Mouse (Mus musculus) CD4-positive, CD25-positive, alpha-beta regulatory T cell, adult 2 months (primary cell): ENCODE results near the gene Tbc1d2b.

Experiments
- DNase-seq: peaks from one replicate; pipeline ENCODE4 v3.0.0-alpha.2; 2012; ENCODE audit warnings: low read depth, low spot score

The Tbc1d2b gene

DNA sequence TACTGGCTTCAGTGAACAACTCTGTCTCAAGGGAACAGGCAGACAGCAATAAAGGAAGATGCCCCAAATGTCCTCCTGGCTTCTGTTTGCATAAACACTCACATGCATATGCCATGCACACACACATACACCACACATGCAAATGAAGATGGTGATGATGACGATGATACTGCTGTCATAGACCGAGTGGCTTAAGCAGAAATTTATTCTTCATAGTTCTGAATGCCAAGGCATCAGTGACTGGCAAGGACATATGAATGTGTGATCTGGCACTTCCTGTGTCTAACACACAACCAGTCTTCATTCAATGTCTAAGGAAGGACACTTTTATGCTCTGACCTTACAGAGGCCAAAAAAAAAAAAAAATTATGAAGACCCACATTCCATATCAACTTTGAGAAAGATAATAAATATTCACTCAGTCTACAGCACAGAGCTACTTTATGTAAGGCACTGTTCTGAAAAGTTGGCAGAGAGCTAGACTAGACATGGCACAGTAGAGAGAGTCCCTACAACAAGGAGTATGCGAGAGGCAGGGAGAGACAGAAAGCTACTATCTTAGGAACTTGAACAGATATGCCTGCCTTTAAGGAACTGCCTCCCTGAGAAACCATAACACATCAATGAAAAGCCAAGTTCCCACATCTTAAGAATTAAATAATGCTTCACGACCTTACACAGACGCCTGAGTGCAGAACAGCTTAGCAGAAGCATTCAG lies 5.1 kb downstream of the Tbc1d2b start:
- DNase-seq, result no peak

DNA sequence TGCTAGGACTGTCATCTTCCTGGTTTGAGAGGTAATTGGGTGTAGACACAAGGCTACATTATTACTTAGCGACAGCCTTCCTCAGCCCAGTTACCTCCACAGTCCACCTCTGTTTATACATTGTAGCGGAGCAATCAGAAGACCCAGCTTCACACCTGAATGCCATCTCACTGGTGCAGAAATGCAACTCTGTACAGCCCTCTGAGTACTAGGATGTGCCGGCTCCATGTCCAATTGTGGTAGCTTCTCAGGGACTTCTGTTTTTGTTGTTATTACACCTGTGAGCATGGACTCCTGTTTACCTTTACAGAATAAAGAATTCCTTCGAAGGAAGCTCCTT lies 7.3 kb downstream of the Tbc1d2b start:
- DNase-seq, result no peak

DNA sequence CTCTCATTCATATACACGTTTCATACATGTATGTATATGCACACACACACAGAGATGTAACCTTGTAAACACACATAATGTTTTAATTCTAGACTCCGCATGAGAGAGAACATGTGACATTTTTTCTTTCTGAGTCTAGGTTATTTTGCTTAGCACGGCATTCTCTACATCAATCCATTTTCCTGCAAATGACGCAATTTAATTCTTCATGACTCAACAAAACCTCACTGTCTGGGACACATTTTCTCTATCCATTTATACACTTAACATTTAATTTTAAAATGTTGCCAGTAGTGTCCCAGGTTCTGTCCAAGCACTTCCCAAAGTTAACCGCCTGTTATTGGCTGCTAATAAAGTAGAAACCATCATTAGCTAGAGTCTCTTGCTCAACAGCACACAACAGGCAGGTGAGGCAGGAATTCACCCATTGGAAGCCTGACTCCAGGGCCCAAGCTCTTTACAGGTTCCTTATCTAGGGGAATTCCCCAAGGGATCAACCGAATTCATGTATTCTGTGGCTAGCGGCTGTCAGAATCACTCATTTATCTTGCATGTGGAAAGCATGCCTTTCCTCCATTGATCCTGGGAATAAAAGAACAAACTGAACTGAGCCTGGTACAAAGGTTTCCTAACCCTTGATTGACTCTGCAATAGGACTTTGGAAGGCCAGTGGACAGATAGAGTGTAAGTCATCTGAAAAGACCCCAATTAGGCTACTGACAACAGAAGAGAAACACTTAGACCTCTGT lies 7.8 kb downstream of the Tbc1d2b start:
- no peak for DNase-seq

DNA sequence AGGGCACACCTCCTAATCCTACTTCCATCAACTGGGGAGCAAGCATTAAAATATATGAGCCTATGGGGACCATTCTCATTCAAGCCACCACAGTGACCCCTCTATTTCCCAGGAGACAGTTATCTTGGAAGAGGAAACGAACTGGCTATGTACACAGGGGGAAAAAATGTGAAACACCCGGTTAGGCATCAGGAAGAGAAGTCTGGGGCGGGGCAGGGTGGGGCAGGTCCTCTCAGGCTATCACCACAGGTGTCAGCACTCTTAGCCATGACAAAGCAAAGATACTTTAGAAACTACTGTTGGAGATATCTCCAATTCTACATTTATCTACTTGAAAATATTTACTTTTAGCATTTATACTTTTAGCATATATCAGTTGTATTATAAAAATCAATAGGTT lies 8.5 kb downstream of the Tbc1d2b start:
- no peak for DNase-seq

DNA sequence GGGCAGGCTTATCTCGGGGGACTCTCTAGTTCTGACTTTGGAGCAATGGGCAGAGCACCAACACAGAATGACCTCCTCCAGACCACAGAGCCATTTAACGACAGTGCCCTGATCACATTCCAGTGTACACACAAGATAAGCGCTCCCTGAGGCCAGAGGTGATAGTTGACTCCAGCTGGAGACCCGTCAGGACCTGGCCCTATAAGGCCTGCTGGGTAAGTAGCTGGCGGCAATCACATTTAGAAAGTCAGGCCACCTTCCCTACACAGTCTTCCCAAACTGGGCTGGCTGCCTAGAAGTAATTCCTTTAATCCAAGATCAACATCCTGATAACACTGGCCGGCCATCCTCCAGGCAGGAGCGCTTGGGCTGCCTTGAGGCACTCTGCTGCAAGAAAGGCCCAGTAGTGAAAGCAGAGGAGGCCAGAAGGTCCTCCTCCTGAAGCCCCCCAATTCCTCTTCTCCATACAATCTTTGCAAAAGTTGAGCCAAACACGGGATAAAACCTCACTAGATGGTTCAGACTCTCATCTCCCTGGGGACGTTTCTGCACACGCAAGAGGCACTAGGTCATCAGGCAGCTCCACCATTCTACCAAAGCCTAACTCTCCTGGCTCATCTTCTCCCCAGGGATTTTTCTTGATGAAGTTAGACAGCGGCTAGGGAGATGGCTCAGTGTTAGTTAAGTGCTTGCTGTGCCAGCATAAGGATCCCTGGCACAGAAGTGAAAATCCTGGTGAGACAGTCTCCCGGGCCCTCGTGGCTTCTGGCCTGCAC lies 9.8 kb downstream of the Tbc1d2b start:
- no peak for DNase-seq

DNA sequence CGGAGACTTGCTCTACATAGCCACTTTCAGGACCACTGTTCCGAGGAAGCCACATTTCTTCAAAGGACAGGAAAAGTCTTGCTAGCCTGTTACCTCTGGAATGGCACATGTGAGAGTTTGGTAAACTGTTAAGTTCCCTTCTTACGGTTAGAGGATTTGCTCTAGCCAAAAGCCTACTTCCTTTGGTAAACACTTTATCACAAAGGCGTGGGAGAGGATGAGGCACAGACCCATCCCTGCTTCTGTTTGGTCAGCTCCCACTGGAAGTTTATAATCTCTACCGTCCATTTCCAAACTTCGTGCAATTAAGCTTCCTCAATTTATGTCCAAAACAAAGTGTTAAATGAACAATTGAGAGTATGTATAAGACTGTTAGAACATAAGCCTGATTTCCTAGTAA lies 10.5 kb downstream of the Tbc1d2b start:
- DNase-seq, result no peak

DNA sequence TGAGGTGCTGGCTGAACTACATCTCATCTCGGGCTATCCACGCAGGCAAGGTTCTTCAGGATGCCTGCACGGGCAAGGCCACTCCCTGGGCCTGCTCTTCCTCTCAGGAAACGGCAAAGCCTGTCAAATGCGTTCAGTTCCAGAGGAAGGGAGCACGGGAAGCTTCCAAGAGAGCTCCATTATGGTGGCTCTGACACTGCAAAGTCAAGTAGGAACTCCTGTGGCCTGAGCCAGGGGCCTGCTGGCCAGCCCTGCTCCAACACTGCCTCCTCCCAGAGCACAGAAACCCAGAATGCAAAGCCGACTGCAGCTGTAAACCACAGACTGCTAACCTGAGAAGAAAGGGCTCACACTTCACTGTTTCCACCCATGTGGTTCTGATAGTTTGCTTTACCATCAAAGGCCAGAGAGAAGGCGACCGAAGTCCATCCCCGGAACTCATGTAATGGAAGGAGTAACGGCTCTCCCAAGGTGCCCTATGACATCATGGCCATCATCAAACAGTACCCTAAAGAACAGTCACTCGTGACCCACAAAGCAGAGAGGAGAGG lies 11.1 kb downstream of the Tbc1d2b start:
- peak; percentile 52 for DNase-seq

DNA sequence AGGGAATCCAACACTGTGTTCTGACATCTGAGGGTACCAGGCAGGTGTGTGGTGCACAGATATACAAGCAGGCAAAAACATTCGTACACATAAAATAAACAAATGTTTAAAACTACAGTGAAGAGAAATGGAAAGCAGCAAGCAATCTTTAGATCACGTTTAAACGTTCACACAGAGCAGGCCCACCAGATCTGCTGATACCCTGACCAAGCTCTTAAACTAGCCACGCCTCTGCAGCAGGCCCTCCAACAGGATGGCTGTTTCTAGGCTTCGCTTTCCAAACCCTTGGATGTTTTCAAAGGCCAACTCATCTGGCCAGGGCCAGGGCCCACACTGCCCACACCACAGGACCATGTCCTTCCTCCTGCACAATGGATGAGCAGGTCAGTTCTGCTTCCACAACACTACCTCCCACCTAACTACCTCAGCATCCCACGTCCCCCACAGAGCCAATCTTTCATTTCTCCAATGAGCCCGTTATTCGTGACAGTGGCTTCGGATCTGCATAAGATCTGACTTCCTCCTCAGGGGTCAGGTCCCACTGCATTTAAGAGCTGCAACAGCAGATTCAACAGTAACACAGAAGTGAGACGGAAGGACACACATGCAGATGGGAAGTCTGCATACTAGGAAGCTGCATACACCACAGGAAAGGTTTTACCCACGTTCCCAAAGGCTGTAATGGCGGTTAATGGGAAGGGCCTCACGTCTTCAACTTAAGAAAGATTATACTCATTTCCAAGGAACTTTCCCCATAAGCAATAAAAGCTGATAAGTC lies 12.7 kb downstream of the Tbc1d2b start:
- DNase-seq, result no peak

DNA sequence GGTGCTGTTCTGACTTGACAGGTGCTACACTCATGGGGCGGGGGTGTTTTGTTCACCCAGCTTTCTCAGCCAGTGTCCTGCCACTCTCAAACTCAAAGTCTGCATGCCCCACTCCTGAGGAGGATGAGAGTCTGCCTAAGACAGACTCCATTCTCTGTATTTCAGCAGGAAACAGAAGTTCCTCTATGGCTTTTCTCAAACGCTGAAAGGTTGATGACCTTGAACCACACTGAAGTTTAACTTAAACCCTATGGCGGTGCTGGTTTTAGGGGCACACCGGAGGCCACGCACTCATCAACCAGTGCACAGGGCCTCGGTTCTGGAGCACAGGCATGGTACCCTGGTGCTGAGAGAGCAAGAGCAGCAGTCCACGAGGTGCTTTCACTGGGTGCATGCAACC lies 13.4 kb downstream of the Tbc1d2b start:
- DNase-seq, result no peak

DNA sequence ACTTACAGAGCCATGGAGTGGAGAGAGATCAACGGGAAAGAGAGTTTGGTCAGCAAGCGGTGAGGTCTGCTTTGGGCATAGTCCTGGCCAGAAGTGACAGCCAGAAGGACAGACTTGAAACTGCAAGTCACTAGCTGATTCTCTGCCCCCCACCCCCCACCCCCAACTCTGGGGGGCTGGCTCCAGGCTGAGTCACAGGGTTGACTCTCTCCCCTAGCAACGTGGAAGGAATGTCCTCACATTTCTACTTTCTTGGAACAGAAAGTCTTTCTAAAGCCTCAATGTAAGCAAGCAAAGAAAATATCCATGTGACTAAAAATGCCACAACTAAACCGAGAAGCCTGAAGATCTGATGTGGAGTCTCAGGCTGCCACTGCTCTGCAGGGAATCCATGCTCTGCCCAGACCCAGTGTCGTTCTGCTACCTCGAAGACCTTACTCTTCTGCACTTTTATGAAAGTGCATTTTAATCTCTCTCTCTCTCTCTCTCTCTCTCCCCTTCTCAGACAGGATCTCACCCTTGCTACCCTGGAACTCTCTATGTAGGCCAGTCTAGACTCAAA lies 14.7 kb downstream of the Tbc1d2b start:
- DNase-seq, result no peak

DNA sequence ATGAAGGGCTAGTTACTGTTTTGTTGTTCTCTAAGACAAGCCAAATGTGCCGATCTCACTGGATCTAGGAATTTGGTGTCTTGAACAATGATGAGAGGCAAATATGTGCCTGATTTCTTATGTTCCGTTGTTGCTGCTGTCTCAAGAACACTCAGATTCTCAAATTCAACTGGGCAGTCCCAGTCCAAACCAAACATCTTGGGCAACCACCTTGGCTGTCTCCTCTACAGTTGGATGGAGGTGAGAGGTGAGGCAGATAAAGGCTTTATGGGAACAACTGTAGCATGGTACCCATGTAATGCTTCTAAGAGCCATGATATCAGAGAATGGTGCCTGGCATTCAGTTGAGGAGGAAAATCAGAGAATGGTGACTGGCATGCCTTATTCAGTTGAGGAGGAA lies 17.4 kb downstream of the Tbc1d2b start:
- DNase-seq, result no peak

DNA sequence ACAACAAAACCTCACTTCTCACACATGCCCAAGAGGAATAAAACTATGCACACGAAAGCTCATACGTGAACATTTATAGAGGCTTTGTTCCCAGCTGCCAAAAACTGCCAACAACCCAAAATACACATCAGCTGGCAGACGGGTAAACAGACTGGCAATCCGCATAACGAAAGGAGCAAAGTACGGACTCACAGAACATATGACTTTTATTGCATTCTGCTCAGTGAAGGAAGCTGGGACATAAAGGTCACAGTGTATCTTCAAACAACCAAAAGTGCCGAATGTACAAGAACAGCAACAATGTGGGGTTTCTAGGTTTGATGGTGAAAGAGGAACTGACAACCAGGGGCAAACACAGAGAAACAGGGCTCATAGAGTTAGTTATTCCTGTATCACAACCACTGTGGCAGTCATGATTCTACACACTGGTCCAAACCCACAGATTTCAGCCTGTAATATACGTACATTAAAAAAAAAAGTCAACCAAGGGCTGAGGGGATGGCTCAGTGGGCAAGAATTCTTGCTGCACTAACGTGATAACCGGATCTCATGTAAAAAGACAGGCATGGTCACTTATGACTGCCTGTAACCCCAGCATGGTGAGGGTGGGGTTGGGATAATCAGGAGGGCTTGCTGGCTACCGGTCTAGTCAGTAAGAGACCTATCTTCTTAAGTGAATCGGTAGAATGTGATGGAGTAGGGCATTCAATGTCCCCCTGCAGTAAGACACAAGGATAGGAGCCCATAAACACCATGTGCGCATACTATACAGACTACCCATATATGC lies 19.4 kb downstream of the Tbc1d2b start:
- DNase-seq, result peak; percentile 36

DNA sequence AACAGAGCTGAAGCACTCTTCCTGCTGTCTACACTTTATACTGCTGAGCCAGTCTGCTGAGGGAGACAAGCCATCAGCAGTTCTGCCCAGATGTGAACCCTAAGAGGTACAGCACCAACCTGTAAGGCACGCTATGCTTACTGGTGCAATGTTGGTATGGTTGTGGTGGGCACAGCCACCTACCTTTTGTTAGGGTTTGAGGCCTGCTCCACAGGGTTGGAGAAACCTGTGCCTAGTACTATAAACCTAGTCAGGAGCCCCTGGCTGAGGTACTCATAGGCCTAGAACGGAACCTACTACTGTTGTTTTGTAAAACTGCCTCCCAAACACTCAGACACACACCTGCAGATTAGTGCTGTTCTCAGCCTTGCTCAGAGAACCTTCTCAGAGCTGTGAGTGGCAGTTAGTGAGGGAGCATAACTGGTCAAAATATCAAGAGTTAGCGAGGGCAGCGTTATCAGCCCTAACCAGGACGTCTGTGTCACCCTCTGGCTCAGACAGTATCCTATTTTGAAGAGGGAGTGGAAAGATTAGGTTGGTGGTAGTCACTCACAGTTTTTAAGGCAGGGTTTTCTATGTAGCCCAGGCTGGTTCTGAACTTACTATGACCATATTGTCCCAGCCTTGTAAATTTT lies 20.3 kb downstream of the Tbc1d2b start:
- DNase-seq, result peak; percentile 33

DNA sequence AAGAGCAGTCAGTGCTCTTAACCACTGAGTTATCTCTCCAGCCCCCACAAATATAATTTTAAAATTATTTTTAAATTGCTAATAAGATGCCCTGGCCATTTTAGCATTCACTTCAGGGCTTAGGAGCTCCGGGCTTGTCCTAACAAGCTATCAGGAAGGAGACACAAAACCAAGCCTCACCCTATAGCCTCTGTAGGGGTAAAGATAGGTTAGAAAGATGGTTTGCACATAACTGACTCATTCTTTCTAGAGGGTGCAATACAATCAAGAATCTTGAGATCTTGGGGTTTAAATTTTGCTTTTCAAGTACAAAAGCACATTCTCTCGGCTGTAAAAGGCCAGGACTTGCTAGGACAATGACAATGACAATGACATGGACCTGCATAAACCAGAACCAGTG lies 21.6 kb downstream of the Tbc1d2b start:
- DNase-seq, result no peak

DNA sequence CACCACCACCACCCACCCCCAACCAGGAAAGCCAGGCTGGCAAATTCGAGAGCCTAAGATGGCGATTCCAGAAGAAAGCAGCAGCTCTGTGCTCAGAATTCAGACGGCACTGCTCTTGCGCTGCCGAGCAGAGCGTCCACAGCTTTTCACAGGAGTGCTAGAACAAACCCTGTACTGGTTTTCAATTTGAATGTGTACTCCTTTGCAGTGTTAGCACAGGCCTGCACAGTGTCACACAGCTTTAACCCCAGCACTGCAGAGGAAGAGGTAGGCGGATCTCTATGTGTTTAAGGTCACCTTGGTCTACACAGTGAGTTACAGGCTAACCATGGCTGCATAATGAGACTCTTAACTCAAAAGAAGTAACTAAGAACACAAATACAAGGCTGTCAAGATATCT lies 22.3 kb downstream of the Tbc1d2b start:
- DNase-seq, result peak; percentile 57

DNA sequence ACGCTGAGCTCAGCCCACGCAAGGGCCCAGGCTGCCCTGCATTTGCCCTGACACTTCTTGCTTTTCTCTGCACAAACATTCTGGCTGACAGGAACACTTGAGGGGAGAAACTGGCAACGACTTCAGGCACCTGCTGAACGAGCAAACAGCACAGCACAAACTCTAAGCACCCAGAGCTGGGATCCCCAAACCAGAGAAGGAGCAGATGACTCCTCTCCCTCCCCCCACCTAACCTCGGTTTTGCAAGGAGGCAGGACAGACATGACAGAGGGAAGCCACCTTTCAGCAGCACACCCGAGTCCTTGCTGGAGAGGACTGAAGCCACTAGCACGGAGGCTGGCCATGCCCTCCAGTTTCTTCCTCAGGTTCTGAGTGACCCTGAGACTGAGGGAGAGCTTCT lies 23.3 kb downstream of the Tbc1d2b start:
- DNase-seq, result peak; percentile 28

DNA sequence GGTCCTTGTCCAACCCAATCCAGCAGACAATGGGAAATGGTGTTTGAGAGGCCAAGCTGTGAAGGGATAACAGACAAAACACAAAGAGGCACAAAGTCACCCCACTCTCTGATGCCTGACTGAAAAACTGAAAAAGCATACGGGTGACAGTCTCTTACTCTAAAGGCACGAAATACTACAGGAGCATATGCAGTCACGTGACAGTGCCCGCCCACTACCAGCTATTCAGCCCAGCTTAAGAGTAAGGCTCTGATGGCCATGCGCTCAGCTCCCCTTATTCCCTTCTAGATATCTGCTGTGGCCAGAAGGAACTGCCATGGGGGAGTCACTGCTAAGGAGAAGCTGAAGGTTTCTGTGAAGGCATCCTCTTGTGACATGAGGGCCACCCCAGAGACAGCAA lies 24.8 kb downstream of the Tbc1d2b start:
- peak; percentile 59 for DNase-seq

DNA sequence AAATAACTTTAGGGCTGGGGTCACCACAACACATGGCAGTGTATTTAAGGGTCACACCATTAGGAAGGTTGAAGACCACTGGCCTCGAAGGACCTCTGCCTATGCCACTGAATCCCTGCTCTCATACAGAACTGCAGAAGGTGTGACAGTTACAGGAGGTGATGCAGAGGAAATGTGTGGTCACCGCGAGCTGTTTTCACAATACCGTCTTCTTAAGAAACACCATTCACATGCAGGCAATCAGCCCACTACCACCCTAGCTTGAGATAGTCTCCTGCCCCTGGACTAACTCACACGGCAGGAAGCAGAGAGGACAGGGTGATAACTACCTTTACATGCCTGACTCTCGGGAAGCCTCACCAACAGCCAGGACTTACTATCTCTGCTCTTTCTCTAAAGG lies 25.4 kb downstream of the Tbc1d2b start:
- DNase-seq, result peak; percentile 64

DNA sequence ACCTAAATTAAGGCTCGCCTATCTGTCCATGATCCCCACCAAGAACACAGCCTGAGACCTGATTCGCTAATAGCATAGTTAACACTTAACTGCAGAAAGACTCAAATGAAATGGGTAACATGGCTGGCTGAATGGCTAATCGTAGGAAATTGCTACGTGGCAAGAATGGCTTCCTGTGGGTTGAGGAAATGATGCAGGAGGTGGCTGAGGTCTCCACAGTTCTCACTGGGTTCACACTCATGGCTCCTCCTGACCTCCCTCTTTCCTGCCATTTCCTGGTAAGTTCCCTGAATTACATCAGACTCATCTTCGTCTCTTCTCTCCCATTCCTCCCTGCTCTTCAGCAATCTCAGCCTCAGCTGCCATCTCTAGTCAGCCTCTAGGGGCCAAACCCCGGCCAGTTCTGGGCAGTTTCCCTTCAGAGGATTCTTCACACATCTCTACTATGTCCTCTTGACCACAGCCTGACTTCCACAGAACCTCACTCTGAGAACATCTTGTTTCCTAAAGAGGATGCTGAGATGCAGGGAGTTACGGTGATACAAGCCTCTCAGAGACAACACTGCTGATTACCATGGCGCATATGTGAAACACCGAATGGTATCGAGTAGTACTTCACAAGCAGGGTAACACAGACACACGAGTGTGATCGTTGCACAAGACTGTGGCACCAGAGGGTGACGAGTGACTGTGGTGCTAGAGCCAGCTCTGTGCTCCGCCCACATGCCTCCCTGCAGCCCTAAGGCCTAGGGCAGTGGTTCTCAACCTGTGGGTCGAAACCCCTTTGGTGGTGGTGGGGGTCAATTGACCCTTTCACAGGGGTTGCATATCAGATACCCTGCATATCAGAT lies 26.1 kb downstream of the Tbc1d2b start:
- DNase-seq, result peak; percentile 56
